Mouse (Mus musculus) heart, postnatal 10 days (tissue): ENCODE measurements around the gene 1500015O10Rik. TPM values are rescaled to one million over a fixed set of nuclear protein-coding genes. Genes with fewer than 3 reads are reported as not detected.

Experiments used
- DNase-seq, 2 experiments: peaks; one replicate each; pipeline ENCODE4 v3.0.0; 2021
- intact Hi-C: fragments of 180-260 bp; cut with DNase I; formaldehyde crosslinking; loops from one replicate; pipeline ENCODE4 v1.15.1; 2025
- total RNA-seq, 2 experiments: library from RNA; stranded (reverse); gene quantifications; 2 replicates each; pipeline ENCODE4 v1.2.3; 2021

1500015O10Rik gene
- 1 to 10 TPM; 4.1 to 4.6 TPM for total RNA-seq

DNA sequence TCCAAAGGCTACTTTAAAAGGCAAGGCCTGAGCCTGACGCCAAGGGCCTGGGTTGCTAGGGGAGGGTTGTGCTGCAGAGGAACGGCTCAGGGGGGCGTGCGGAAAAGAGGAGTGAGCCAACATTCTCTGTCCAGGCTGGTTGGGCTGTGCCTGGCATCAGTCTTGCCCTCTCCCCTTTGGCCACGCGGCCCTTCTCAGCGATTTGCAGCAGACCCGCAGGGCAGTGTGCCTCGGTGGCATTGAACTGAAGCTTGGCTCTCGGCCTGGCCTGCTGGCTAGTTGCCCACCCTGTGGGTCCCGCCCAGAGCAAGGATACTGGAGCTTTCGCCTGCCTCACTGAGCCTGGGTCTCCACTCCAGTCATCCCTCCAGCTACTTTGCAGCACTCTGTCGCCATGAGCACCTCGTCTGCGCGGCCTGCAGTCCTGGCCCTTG, at the start of gene 1500015O10Rik:
1500015O10Rik (plus strand) TSS at position 112 of the 434 bp plus-strand sequence.
- intact Hi-C loops, result loop anchor here (10.0 kb wide), 1 partner anchor 586 kb away; no protein-coding TSS in a partner anchor
- peak; percentile 64 to 73 for DNase-seq

DNA sequence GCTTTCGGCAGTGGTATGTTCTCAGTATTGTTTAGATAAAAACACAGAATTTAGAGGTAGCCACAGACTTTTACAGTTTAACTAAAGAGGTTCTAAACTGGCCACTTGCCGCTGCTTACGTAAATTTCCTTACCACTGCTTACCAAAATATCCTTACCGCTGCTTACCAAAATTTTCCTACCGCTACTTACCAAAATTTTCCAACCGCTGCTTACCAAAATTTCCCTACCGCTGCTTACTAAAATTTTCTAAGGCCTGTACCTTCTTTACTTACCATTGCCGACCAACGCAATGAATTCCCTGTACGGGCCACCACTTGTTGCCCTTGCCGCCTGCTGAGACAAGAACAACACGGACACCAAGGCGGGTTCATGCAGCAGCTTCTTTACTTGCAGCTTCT, 40.4 kb upstream of the 1500015O10Rik start:
- intact Hi-C loops, result no loop called here
- DNase-seq, result no peak

DNA sequence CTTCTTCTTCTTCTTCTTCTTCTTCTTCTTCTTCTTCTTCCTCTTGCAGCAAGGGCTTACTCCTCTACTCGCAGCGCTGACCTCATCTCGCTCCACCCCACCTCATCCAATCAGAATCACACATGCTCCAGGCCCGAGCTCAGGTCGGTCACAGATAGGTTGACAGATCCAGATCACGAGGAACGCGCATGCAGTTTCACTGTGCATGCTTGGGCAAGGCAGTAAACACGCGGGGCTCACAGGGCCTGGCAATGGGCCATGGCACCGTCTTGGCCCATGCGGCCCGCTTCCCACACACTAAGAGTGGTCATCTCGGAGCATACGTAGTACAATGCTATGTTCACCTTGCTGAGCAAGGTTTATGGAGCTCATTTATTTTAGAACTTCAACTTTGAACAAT, 39.9 kb upstream of the 1500015O10Rik start:
- intact Hi-C loops, result no loop called here
- DNase-seq, result no peak

DNA sequence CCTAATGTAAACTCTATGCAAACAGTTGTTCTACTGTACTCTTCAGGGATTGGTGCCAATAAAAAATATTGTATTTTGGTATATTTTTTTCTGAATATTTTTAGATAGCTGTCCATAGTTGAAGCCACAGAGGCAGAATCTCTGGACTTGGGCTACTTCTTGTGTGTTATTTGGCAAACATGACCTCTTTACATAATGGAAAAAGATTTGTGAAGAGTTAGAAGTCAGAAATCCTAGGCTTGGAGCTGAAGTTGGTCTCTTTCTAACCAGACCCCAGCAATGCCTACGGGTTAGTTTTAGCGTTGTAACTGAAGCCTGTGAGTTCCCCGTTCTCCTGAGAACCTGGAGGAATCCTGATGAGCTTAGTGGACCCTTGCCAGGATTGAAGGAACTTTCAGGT, 36.3 kb upstream of the 1500015O10Rik start:
- DNase-seq, result peak in 1 of 2 experiments; percentile 9
- intact Hi-C loops, result no loop called here

DNA sequence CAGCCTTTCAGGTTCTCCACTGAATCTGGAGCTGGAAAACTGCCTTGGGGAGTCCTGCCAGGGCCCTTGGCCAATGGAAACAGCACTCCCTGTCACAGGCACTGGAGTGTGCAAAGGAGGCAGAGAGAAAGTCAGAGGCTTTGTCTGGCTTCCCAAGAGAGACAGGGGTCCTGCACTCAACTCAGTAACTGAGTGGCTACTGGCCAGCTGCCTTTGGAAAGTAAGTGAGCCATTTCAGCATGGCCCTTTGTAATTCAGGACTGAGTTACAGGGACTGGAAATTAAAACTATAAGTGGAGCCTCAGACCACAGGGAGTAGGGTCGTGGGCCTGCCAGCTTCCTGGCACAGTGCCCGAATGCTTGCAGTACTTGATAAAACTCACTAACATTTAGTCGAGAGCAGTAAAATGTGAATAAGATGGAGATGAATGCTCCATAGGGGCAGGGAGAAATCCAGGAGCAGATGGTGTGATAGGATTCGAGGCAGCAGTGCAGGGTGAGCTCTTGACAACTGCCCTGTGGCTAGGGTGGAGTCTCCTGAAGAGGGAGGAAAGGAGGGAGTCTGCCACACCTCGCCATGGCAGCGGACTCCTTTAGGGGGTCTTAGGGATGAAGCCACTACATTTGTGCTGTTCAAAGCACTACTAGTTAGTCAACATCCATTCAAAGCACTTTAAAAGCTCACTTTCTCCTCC, 35.4 kb upstream of the 1500015O10Rik start:
- DNase-seq, result peak; percentile 96 to 97
- intact Hi-C loops, result no loop called here

GRCm38 (mm10) chr1:43698577-43699000, 31.8 kb upstream of the 1500015O10Rik start:
- intact Hi-C loops, result no loop called here
- DNase-seq, result peak; percentile 51 to 78

GRCm38 (mm10) chr1:43714841-43715240, 15.6 kb upstream of the 1500015O10Rik start:
- intact Hi-C loops, result no loop called here
- peak; percentile 44 to 62 for DNase-seq

DNA sequence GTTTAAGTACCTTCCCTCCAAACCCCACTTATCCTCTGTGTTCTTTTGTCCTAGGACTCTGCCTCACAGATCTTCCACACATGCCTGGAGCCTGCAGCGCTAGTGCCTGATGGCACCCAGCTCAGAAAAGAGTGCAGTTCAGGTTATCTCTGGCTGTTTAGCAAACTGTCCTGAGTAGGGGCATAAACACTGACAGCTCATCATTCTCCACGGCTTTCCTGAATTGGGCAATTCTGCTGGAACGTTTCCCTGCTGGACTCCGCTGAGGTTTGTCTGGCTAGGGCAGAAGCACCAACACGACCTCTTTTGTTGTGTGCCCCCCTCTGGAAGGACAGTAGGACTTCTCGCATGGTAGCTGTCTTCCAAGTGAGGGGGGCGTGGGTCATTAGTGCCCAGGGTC, 12.4 kb upstream of the 1500015O10Rik start:
- DNase-seq, result no peak
- intact Hi-C loops, result no loop called here

GRCm38 (mm10) chr1:43718793-43719192, 11.6 kb upstream of the 1500015O10Rik start:
- intact Hi-C loops, result no loop called here
- no peak for DNase-seq

DNA sequence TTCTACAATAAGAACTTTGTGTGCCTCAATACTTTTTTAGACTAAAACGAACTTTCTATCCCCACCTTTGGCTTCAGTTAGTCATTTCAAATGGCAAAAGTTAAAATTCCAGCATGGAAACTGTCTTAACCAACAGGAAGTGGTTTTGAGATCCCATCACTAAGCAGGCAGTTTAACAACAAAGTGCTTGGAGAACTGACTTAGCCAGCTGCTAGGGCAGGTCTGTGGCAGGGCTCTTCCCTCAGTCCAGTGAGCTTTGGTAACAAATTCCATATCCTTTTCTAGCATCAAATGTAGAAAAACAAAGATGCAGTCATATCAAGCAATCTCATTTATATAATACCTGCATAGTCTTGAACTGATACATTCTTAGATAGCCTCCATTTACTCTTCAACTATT, 7.9 kb upstream of the 1500015O10Rik start:
- DNase-seq, result no peak
- intact Hi-C loops, result no loop called here

DNA sequence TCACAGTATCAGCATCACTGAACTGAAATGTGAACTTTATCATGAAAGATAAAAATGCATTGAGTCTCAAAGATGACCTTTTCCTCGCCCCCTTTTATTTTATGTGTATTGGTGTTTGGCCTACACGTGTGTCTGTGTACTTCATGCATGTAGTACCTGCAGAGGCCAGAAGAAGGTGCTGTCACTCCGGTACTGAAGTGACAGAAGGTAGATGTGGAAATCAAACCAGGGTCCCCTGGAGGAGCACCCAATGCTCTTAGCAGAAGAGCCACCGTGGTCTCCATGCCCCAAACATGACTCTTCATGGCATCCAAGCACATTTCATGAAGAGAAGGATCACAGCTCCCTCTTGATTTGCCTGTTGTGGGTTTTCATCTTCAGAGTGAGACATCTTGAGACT, 1.7 kb downstream of the 1500015O10Rik start:
- intact Hi-C loops, result loop anchor here (10.0 kb wide), 1 partner anchor 587 kb away; no protein-coding TSS in a partner anchor
- no peak for DNase-seq

- intact Hi-C loops, result loop anchor here (10.0 kb wide), 1 partner anchor 588 kb away; no protein-coding TSS in a partner anchor
Measured at GRCm38 (mm10) chr1:43732657-43733056, 2.3 kb downstream of the 1500015O10Rik start.

GRCm38 (mm10) chr1:43737812-43738518, 7.6 kb downstream of the 1500015O10Rik start:
- DNase-seq, result peak; percentile 65 to 80
- intact Hi-C loops, result loop anchor here (1.0 to 10.0 kb wide), 4 partner anchors 101 to 593 kb away; no protein-coding TSS in a partner anchor

More at GRCm38 (mm10) chr1:43732657-43733056, 2.3 kb downstream of the 1500015O10Rik start:
- no peak for DNase-seq

GRCm38 (mm10) chr1:43738519-43738894, 8.1 kb downstream of the 1500015O10Rik start:
- intact Hi-C loops, result loop anchor here (1.0 to 10.0 kb wide), 4 partner anchors 101 to 594 kb away; no protein-coding TSS in a partner anchor
- DNase-seq, result no peak

DNA sequence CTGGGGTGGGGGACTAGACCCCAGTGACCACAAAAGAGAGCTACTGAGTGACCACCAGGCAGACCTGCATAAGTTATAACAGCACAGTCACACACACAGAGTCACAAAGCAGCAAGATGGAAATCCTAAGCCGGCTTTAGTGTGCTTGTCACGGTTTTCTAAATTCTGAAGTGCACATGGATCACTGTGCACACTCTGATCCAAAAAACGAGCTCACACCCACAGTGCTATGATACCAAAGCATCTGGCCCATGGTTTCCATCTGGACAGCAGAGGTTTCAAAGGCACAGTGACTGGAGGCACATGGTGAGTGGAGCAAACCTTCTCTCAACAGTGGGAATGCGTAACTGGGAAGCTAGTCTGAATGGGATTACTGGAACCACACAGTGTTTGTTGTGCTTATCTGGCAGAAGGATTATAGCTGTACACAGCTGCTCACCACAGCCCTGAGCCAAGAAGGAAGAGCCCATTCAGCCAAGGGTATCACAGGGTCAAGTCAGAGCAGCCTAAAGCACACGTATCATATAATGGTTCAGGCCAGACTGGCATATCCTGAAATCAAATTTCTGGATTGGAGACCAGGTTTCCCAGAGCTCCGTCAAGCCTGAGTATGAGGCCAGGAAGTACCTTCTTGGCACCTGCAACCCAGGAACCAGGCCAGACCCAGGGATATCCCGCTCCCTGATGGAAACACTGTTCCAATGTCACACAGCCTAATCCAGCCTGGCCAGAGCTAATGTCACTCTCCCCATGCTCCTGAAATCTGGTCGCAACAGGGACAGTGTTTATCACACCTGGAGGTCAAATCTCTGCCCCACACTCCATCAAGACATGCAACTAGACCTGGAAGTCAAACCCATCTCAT, 24.3 kb downstream of the 1500015O10Rik start:
- DNase-seq, result peak; percentile 20 to 29
- intact Hi-C loops, result no loop called here

GRCm38 (mm10) chr1:43760085-43760484, 29.7 kb downstream of the 1500015O10Rik start:
- intact Hi-C loops, result loop anchor here (1.0 to 2.0 kb wide), 2 partner anchors 143 to 281 kb away; no protein-coding TSS in a partner anchor
- peak in 1 of 2 experiments; percentile 9 for DNase-seq

DNA sequence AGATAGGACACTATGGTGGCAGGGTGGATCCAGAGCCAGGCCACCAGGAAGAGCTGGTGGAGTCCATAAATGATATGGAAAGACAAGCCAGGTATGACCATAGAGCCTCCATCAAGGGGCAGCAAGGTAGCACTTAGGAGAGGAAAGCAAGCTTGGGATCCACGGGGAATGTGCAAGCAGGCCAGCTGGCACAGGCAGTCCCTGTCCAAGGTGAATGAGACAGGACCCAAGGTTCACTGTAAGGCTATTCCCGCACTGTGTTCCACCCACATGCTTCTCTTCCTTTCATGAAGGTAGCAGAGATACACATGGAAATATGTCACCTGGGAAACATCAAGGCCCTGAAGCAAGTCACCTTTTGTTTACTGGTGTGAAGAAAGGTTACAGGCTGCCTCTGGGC, 34.1 kb downstream of the 1500015O10Rik start:
- intact Hi-C loops, result no loop called here
- no peak for DNase-seq

DNA sequence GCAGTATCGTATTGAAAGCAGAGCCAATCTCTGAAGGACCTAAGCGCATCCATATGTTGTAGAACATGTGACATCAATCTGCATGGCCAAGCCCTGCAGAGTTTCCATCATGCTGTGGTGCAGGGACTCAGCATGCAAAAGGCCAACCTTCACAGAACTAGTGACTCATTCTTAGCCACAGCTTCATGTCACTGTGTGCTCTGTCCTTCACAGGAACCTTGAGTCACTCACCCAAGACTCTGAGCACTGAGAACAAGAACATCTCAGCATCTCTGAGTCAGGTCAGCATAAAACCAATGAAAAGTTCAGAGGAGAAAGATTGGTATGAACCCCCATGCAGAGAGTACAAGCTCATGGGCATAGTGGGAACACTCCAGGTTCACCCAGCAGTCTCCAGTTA, 35.9 kb downstream of the 1500015O10Rik start:
- DNase-seq, result no peak
- intact Hi-C loops, result no loop called here

GRCm38 (mm10) chr1:43768385-43768990, 38.1 kb downstream of the 1500015O10Rik start:
- no peak for DNase-seq
- intact Hi-C loops, result no loop called here

DNA sequence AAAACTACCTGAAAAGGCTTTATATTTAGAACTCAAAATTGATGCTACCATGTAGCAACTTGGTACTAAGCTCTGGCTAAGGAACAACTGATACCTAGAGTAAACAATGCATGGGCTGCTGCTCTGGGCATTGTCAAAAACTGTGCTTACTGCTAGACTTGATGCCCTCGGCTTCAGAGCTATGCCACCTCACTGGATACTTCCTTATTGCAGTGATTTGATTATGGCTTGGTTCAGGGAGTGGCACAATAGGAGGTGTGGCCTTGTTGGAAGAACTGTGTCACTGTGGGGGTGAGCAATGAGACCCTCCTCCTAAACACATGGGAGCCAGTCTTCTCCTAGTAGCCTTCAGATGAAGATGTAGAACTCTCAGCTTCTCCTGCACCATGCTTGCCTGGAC, 38.9 kb downstream of the 1500015O10Rik start:
- no peak for DNase-seq
- intact Hi-C loops, result no loop called here
